Mouse (Mus musculus): ENCODE results near the gene Umodl1.

Gene Umodl1

GRCm38 (mm10) chr17:31038381-31038780, 83.9 kb downstream of the Umodl1 start:
- no peak for DNase-seq (ENCODE audit: low spot score)

GRCm38 (mm10) chr17:31039626-31040025, 85.2 kb downstream of the Umodl1 start:
- peak; percentile 23 for DNase-seq (ENCODE audit: low spot score)

- no peak for DNase-seq (ENCODE audit: low spot score)
These were observed 86.0 kb downstream of the Umodl1 start for GRCm38 (mm10) chr17:31040421-31040820.

- no peak for DNase-seq (ENCODE audit: low spot score)
These were observed 88.3 kb downstream of the Umodl1 start for GRCm38 (mm10) chr17:31042751-31043150.

- peak; percentile 42 for DNase-seq (ENCODE audit: low spot score)
These were observed 102.9 kb downstream of the Umodl1 start, which contains the start of gene Abcg1 for GRCm38 (mm10) chr17:31057151-31057890. Gene Abcg1, plus strand, starts transcription at chr17:31057675.

GRCm38 (mm10) chr17:31057891-31058744, 103.7 kb downstream of the Umodl1 start:
- DNase-seq (ENCODE audit: low spot score), result no peak

GRCm38 (mm10) chr17:31058745-31059085, 104.3 kb downstream of the Umodl1 start:
- peak; percentile 49 for DNase-seq (ENCODE audit: low spot score)

GRCm38 (mm10) chr17:31060196-31060587, 105.8 kb downstream of the Umodl1 start:
- DNase-seq (ENCODE audit: low spot score), result no peak
